Mouse (Mus musculus): ENCODE data around the gene Timm29. TPM values are rescaled to one million over a fixed set of nuclear protein-coding genes. Genes with fewer than 3 reads are reported as not detected.
A peak's percentile ranks its signal among the peaks of the same experiment; 100 is the strongest.

Timm29 gene
- polyA plus RNA-seq, 1 experiment from 2014 or later: 14.1 TPM

DNA sequence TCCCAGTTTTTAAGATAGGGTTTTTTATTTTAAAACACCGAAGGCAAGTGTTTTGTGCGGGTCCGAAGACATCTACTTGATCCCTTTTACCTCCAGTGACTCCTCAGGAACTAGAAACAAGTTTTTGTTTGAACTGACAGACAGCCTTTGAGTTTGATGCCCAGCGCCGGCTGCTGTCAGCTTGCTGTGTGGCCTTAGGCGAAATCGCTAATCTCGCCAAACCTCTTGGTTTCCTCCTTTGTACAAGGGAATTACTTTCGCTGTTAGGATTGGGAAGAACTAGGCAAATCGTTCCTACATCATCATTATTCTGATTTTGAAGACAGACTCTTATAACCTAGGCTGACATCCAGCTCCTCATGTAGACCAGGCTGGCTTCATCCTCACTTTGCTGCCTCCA is 24.5 kb downstream of the Timm29 start:
- ATAC-seq (ENCODE audit: low read depth): no peak
- 2% methylated on average over 10 of the region's 10 CpGs for WGBS (ENCODE audit: insufficient replicate concordance)
- Histone ChIP-seq H3K9me3 (replicated peaks; ENCODE audit: control insufficient read depth, low read length) (no peaks in the 10 kb centered on the region), H3K27me3 (ENCODE audit: control insufficient read depth, insufficient read depth, low read depth, low read length) (no peaks in the 10 kb centered on the region), H3K4me3 (ENCODE audit: low read depth, low read length) (peak overlapping the region; percentile 76), H3K4me1 (ENCODE audit: control insufficient read depth, low read depth, low read length) (peaks cover 21% of the 10 kb centered on the region), H3K36me3 (ENCODE audit: control insufficient read depth, insufficient read depth) (no peaks in the 10 kb centered on the region), H3K27ac (ENCODE audit: low read length) (peak overlapping the region; percentile 86), H3K4me2 (ENCODE audit: low read depth, low read length) (peak overlapping the region; percentile 82), H3K9ac (ENCODE audit: low read depth, low read length) (peak overlapping the region; percentile 85)

DNA sequence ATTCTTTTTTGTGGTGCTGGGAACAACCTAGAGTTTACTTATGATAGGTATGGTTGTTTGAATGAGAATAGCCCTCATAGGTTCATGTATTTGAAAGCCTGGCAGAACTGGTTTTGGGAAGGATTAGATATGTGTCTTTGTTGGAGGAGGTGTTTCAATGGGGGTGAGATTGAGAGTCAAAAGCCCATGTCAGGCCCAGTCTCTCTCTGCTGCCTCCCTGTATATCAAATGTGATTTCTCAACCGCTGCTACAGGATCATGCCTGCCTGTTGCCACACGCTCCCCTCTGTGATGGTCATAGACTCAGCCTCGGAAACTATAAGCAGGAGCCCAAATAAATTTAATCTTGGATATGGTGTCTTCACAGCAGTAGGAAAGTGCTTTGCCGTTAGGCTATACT is 27.7 kb downstream of the Timm29 start:
- H3K27ac ChIP-seq (ENCODE audit: low read length): no peak overlapping the region
- WGBS (ENCODE audit: insufficient replicate concordance): 83% methylated on average over 4 of the region's 4 CpGs
- no peaks in the 10 kb centered on the region for H3K27me3 ChIP-seq (ENCODE audit: control insufficient read depth, insufficient read depth, low read depth, low read length)

DNA sequence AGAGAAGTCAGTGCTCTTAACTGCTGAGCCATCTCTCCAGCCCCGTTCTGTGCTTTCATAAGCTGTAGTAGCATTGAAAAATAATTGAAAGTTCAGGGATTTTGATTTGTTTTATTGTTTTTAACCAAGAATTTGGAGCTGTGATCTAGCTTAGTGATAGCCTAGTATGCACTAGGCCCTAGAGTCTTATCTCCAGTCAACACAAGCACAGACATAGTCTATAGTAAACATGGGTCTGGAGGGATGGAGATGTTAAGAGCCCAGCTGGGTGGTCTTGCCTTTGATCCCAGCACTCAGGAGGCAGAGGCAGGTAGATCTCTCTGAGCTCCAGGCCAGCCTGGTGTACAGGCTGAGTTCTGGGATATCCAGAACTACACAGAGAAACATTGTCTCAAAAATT is 30.2 kb downstream of the Timm29 start:
- peaks cover 13% of the 10 kb centered on the region for H3K4me1 ChIP-seq (ENCODE audit: control insufficient read depth, low read depth, low read length)
- WGBS (ENCODE audit: insufficient replicate concordance): 69% methylated on average over 1 of the region's 1 CpGs
- no peaks in the 10 kb centered on the region for H3K27me3 ChIP-seq (ENCODE audit: control insufficient read depth, insufficient read depth, low read depth, low read length)
- no peak overlapping the region for H3K4me2 ChIP-seq (ENCODE audit: low read depth, low read length)
- H3K36me3 ChIP-seq (ENCODE audit: control insufficient read depth, insufficient read depth): no peaks in the 10 kb centered on the region
- H3K9me3 ChIP-seq (replicated peaks; ENCODE audit: control insufficient read depth, low read length): no peaks in the 10 kb centered on the region
- 0 out of 2 replicates have a peak, but pooled peaks have one; percentile 49 for ATAC-seq (ENCODE audit: low read depth)
- H3K27ac ChIP-seq (ENCODE audit: low read length): no peak overlapping the region
- H3K9ac ChIP-seq (ENCODE audit: low read depth, low read length): no peak overlapping the region
- no peak overlapping the region for H3K4me3 ChIP-seq (ENCODE audit: low read depth, low read length)

More for the DNA sequence above, 27.7 kb downstream of the Timm29 start:
- H3K4me2 ChIP-seq (ENCODE audit: low read depth, low read length): no peak overlapping the region
- H3K4me3 ChIP-seq (ENCODE audit: low read depth, low read length): no peak overlapping the region
- no peak overlapping the region for H3K9ac ChIP-seq (ENCODE audit: low read depth, low read length)
- peaks cover 20% of the 10 kb centered on the region for H3K4me1 ChIP-seq (ENCODE audit: control insufficient read depth, low read depth, low read length)
- ATAC-seq (ENCODE audit: low read depth): no peak
- no peaks in the 10 kb centered on the region for H3K9me3 ChIP-seq (replicated peaks; ENCODE audit: control insufficient read depth, low read length)
- H3K36me3 ChIP-seq (ENCODE audit: control insufficient read depth, insufficient read depth): no peaks in the 10 kb centered on the region

DNA sequence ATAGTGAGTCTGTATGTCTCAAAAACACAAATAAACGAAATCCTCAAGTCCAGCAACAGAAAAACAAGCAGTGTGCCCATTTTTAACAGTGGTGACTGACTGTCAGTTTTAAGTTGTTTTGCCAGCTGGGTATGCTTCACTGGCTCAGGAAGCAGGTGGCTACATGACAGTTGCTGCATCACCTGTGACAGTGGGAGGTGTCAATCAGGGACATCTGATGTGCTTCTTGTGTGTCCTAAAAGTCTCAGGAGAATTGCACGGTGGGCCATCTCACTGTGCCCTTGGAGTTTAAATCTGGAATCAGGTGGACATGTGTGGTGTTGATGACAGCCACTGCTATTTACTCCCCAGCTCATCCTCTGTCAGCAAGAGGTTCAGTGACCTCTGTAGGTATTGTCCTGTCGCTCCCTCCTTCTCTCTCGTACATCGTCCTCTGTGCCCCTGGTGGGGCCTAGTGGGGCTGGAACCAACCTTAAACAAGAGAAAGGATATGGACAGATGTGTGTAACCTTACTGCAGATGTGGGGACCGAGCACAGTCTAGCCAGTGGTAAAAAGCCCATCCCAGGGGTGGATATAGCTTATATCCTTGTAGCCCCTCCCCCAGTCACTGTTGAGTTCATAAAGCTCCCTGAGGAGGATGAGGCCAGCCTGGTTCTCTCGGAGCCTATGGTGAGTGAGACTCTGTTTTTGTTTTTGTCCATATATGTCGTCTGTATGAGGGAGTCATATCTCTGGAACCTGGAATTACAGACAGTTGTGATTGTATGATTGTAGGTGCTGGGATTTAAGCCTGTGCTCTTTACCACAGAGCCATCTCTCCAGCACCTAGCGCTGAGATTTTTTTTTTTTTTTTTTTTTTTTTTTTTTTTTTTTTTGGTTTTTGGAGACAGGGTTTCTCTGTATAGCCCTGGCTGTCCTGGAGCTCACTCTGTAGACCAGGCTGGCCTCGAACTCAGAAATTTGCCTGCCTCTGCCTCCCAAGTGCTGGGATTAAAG is 33.1 kb downstream of the Timm29 start:
- H3K4me2 ChIP-seq (ENCODE audit: low read depth, low read length): no peak overlapping the region
- no peak for ATAC-seq (ENCODE audit: low read depth)
- H3K27ac ChIP-seq (ENCODE audit: low read length): no peak overlapping the region

DNA sequence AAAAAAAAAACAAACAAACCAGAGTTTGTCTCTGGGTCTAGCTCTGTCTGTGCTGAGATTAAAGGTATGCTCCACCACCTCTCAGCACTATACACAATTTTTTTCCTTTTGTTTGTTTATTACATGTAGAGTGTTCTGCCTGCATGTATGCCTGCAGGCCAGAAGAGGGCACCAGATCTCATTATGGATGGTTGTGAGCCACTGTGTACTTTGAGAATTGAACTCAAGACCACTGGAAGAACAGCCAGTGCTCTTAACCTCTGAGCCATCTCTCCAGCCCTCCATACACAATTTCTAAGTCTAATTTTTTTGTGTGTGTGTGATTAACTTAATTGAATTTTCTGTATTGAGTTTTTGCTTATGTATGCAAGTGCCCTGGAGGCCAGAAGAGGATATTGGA is 34.0 kb downstream of the Timm29 start:
- no peaks in the 10 kb centered on the region for H3K27me3 ChIP-seq (ENCODE audit: control insufficient read depth, insufficient read depth, low read depth, low read length)
- no peak overlapping the region for H3K4me3 ChIP-seq (ENCODE audit: low read depth, low read length)
- no peak overlapping the region for H3K27ac ChIP-seq (ENCODE audit: low read length)
- H3K9me3 ChIP-seq (replicated peaks; ENCODE audit: control insufficient read depth, low read length): no peaks in the 10 kb centered on the region
- ATAC-seq (ENCODE audit: low read depth): no peak
- H3K4me2 ChIP-seq (ENCODE audit: low read depth, low read length): no peak overlapping the region
- H3K9ac ChIP-seq (ENCODE audit: low read depth, low read length): no peak overlapping the region
- peaks cover 4% of the 10 kb centered on the region for H3K4me1 ChIP-seq (ENCODE audit: control insufficient read depth, low read depth, low read length)
- no peaks in the 10 kb centered on the region for H3K36me3 ChIP-seq (ENCODE audit: control insufficient read depth, insufficient read depth)

More for the DNA sequence above, 33.1 kb downstream of the Timm29 start:
- no peaks in the 10 kb centered on the region for H3K27me3 ChIP-seq (ENCODE audit: control insufficient read depth, insufficient read depth, low read depth, low read length)
- H3K36me3 ChIP-seq (ENCODE audit: control insufficient read depth, insufficient read depth): no peaks in the 10 kb centered on the region
- peaks cover 4% of the 10 kb centered on the region for H3K4me1 ChIP-seq (ENCODE audit: control insufficient read depth, low read depth, low read length)
- no peak overlapping the region for H3K4me3 ChIP-seq (ENCODE audit: low read depth, low read length)
- no peak overlapping the region for H3K9ac ChIP-seq (ENCODE audit: low read depth, low read length)
- WGBS (ENCODE audit: insufficient replicate concordance): 75% methylated on average over 9 of the region's 10 CpGs
- H3K9me3 ChIP-seq (replicated peaks; ENCODE audit: control insufficient read depth, low read length): no peaks in the 10 kb centered on the region

DNA sequence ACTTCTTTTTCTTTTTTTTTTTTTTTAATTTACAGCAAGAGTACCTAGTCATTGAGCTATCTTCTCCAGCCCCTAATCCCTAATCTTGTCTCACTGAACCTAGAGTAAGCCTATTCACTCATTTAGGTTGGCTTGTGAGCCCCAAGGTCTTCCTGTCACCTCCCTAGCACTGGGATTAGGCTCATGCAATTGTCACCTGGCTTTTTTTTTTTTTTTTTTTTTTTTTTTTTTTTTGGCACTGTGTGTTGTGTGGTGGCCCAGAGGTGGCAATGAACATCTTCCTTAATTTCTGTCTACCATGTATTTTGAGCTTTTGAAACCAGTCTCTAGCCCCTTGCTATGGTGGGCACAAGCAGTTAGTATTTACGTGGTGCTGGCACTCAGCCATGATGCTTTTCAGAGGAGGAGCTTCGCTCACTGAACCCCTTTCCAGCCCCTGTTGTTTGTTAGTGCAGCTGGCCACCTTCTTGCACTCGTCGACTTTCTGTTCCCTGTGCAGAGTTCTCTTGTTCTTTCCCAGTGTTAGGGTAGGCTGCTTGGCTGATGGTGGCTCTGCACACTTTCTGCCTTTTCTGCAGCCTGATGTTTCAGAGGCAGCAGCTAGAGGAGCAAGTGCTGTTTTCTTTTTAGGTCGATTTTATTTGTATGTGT is 34.7 kb downstream of the Timm29 start:
- Histone ChIP-seq H3K27ac (ENCODE audit: low read length) (no peak overlapping the region), H3K36me3 (ENCODE audit: control insufficient read depth, insufficient read depth) (no peaks in the 10 kb centered on the region), H3K4me2 (ENCODE audit: low read depth, low read length) (no peak overlapping the region), H3K9me3 (replicated peaks; ENCODE audit: control insufficient read depth, low read length) (no peaks in the 10 kb centered on the region), H3K9ac (ENCODE audit: low read depth, low read length) (no peak overlapping the region), H3K4me1 (ENCODE audit: control insufficient read depth, low read depth, low read length) (peaks cover 4% of the 10 kb centered on the region), H3K4me3 (ENCODE audit: low read depth, low read length) (no peak overlapping the region), H3K27me3 (ENCODE audit: control insufficient read depth, insufficient read depth, low read depth, low read length) (no peaks in the 10 kb centered on the region)
- WGBS (ENCODE audit: insufficient replicate concordance): 72% methylated on average over 5 of the region's 5 CpGs
- ATAC-seq (ENCODE audit: low read depth): no peak

DNA sequence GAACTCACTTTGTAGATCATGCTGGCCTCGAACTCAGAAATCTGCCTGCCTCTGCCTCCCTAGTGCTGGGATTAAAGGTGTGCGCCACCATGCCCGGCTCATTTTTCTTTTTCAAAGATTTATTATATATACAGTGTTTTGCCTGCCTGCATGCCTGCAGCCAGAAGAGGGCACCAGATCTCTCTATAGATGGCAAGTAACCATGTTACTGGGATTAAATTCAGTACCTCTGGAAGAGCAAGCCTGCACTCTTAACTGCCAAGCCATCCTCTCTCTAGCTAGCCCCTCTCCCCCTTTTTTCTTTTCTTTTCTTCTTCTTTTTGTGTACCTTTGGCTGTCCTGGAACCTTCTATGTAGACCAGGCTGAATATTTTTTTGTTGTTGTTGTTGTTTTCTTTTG is 38.2 kb downstream of the Timm29 start:
- H3K36me3 ChIP-seq (ENCODE audit: control insufficient read depth, insufficient read depth): peaks cover 7% of the 10 kb centered on the region
- no peaks in the 10 kb centered on the region for H3K9me3 ChIP-seq (replicated peaks; ENCODE audit: control insufficient read depth, low read length)

DNA sequence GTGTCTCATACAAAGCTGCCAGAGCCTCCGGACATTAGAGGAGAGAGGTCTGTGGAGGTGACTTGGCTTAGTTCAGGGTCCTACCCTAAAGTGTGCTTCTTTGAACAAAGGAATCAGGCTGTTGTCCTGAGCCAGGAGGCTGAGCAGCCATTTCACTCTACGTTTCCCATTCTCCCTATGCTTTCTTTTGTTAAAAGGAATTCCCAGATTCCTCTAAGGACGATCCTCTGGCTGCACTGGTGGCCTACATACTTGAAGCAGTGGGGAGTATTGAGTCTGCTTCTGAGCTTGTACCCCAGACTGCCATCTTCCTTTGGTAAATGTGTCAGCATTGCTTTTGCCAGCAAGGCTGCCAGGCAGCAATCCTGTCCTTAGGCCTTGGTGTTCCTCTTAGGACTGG is 40.6 kb downstream of the Timm29 start:
- Histone ChIP-seq H3K9me3 (replicated peaks; ENCODE audit: control insufficient read depth, low read length) (no peaks in the 10 kb centered on the region), H3K4me2 (ENCODE audit: low read depth, low read length) (no peak overlapping the region), H3K4me1 (ENCODE audit: control insufficient read depth, low read depth, low read length) (no peaks in the 10 kb centered on the region), H3K27me3 (ENCODE audit: control insufficient read depth, insufficient read depth, low read depth, low read length) (no peaks in the 10 kb centered on the region), H3K27ac (ENCODE audit: low read length) (no peak overlapping the region), H3K4me3 (ENCODE audit: low read depth, low read length) (no peak overlapping the region), H3K36me3 (ENCODE audit: control insufficient read depth, insufficient read depth) (peaks cover 29% of the 10 kb centered on the region), H3K9ac (ENCODE audit: low read depth, low read length) (no peak overlapping the region)
- 72% methylated on average over 3 of the region's 3 CpGs for WGBS (ENCODE audit: insufficient replicate concordance)
- no peak for ATAC-seq (ENCODE audit: low read depth)

More for the DNA sequence above, 38.2 kb downstream of the Timm29 start:
- H3K4me3 ChIP-seq (ENCODE audit: low read depth, low read length): no peak overlapping the region
- H3K4me1 ChIP-seq (ENCODE audit: control insufficient read depth, low read depth, low read length): no peaks in the 10 kb centered on the region
- no peak overlapping the region for H3K4me2 ChIP-seq (ENCODE audit: low read depth, low read length)
- 64% methylated on average over 3 of the region's 3 CpGs for WGBS (ENCODE audit: insufficient replicate concordance)
- H3K9ac ChIP-seq (ENCODE audit: low read depth, low read length): no peak overlapping the region
- ATAC-seq (ENCODE audit: low read depth): no peak
- no peaks in the 10 kb centered on the region for H3K27me3 ChIP-seq (ENCODE audit: control insufficient read depth, insufficient read depth, low read depth, low read length)
- no peak overlapping the region for H3K27ac ChIP-seq (ENCODE audit: low read length)

DNA sequence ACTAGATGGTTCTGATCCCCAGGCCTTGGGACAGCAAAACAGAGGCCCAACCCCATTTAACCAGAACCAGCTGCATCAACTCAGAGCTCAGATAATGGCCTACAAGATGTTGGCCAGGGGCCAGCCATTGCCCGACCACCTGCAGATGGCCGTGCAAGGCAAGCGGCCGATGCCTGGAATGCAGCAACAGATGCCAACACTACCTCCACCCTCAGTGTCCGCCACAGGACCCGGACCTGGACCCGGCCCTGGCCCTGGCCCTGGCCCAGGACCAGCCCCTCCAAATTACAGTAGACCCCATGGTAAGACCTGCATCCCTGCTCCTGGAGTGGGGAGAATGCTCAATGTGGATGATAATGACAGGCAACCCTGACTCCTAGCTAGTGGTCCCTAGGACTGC is 43.1 kb downstream of the Timm29 start:
- Histone ChIP-seq H3K27ac (ENCODE audit: low read length) (no peak overlapping the region), H3K4me2 (ENCODE audit: low read depth, low read length) (no peak overlapping the region), H3K4me1 (ENCODE audit: control insufficient read depth, low read depth, low read length) (no peaks in the 10 kb centered on the region), H3K9me3 (replicated peaks; ENCODE audit: control insufficient read depth, low read length) (no peaks in the 10 kb centered on the region), H3K36me3 (ENCODE audit: control insufficient read depth, insufficient read depth) (peaks cover 49% of the 10 kb centered on the region), H3K9ac (ENCODE audit: low read depth, low read length) (no peak overlapping the region), H3K4me3 (ENCODE audit: low read depth, low read length) (no peak overlapping the region), H3K27me3 (ENCODE audit: control insufficient read depth, insufficient read depth, low read depth, low read length) (no peaks in the 10 kb centered on the region)
- ATAC-seq (ENCODE audit: low read depth): no peak
- 80% methylated on average over 7 of the region's 7 CpGs for WGBS (ENCODE audit: insufficient replicate concordance)

All from liver, embryonic 16.5 days (tissue).